Mouse (Mus musculus) lung, embryonic 14.5 days (tissue): ENCODE measurements around the gene Rnase1. TPM values are rescaled to one million over a fixed set of nuclear protein-coding genes. Genes with fewer than 3 reads are reported as not detected.
"Not testable (repeated sequence)": the region's sequence is repeated elsewhere in the genome, so short reads cannot be mapped to it uniquely, and the experiment has no call there.

Experiments
- ATAC-seq: fragments of 200-750 bp; cut with Nextera tagmentation; 2 replicates; pipeline ENCODE4 v1.8.0; 2017; ENCODE audit warnings: mild to moderate bottlenecking, moderate TSS enrichment, moderate library complexity; ENCODE audit not compliant: insufficient read depth
- DNase-seq: peaks from one replicate; pipeline ENCODE4 v3.0.0-alpha.2; 2015
- H3K27ac ChIP-seq: fragments of 300-500 bp; sonication (generic); 2 replicates; pipeline ENCODE4 v1.5.1; 2014; ENCODE audit warnings: low read depth, mild to moderate bottlenecking, moderate library complexity
- H3K27me3 ChIP-seq: fragments of 300-500 bp; sonication (generic); 2 replicates; pipeline ENCODE4 v1.6.1; 2014; ENCODE audit warnings: low read length, control low read depth; ENCODE audit not compliant: insufficient read depth
- H3K36me3 ChIP-seq: fragments of 300-500 bp; sonication (generic); 2 replicates; pipeline ENCODE4 v1.6.1; 2014; ENCODE audit warnings: control low read depth; ENCODE audit not compliant: insufficient read depth
- H3K4me1 ChIP-seq: fragments of 300-500 bp; sonication (generic); 2 replicates; pipeline ENCODE4 v1.6.1; 2014; ENCODE audit warnings: antibody characterized with exemption, control low read depth; ENCODE audit not compliant: insufficient read depth
- H3K4me2 ChIP-seq: fragments of 300-500 bp; sonication (generic); 2 replicates; pipeline ENCODE4 v1.6.1; 2014; ENCODE audit warnings: mild to moderate bottlenecking
- H3K4me3 ChIP-seq: fragments of 300-500 bp; sonication (generic); 2 replicates; pipeline ENCODE4 v1.5.1; 2014; ENCODE audit warnings: low read depth, low read length
- H3K9ac ChIP-seq: fragments of 300-500 bp; sonication (generic); 2 replicates; pipeline ENCODE4 v1.6.1; 2014
- H3K9me3 ChIP-seq: fragments of 300-500 bp; sonication (generic); 2 replicates; pipeline ENCODE4 v1.6.1; 2016; ENCODE audit warnings: low read depth, low read length, control low read depth
- CTCF ChIP-seq: IDR thresholded peaks from 2 replicates; pipeline ENCODE4 v1.5.1; 2016; ENCODE audit warnings: antibody characterized with exemption, low read depth
- WGBS: fragments of 180-500 bp; shearing (Covaris S2); extraction: QIAGEN DNeasy Blood & Tissue Kit; methylation state at CpG from one replicate; pipeline ENCODE4 v1.1.7; 2014; 5-methylcytosine and 5-hydroxymethylcytosine counted together
- polyA plus RNA-seq: library from polyadenylated mRNA; unstranded; fragments of >200 nt; fragmentation: Nextera tagmentation; extraction: Ambion mirVana; gene quantifications from 2 replicates; pipeline ENCODE4 v1.2.1, GENCODE M21; 2014

Gene Rnase1
- polyA plus RNA-seq, 1 experiment from 2014 or later: 0.50 TPM

DNA sequence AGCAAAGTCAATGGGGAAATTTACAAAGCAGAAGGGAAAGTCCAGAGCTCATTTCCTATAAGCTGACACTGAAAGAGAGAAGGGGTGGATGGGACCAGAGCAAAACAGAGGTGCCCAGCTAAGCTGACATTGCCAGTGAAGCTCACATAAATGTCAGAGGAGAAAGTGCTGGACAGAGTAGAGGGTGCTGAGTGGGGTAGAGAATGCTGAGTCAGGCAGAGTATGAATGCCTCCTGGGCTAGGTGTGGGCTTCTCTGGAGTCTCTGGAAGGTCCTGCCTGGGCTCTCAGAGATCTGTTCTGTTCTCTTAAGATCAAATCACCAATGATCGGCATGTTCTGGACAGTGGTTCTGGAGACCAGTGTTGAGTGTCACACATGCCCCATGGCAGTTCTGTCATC lies 18.9 kb upstream of the Rnase1 start:
- Histone ChIP-seq H3K4me3 (no peak overlapping the region), H3K36me3 (no peaks in the 10 kb centered on the region), H3K4me1 (no peaks in the 10 kb centered on the region), H3K4me2 (no peak overlapping the region), H3K9ac (no peak overlapping the region), H3K27ac (no peak overlapping the region), H3K27me3 (no peaks in the 10 kb centered on the region), H3K9me3 (no peaks in the 10 kb centered on the region)
- DNase-seq: no peak
- WGBS: 91% methylated on average over 1 of the region's 1 CpGs
- ATAC-seq: no peak
- no peak for TF ChIP-seq CTCF

- ATAC-seq, H3K4me1 ChIP-seq, H3K9ac ChIP-seq, H3K36me3 ChIP-seq, H3K9me3 ChIP-seq, H3K4me2 ChIP-seq, H3K4me3 ChIP-seq, H3K27ac ChIP-seq, H3K27me3 ChIP-seq: not testable (repeated sequence)
- DNase-seq: peak; percentile 9
- WGBS: 81% methylated on average over 6 of the region's 6 CpGs
Observed at GRCm38 (mm10) chr14:51163323-51163722, 16.7 kb upstream of the Rnase1 start.

DNA sequence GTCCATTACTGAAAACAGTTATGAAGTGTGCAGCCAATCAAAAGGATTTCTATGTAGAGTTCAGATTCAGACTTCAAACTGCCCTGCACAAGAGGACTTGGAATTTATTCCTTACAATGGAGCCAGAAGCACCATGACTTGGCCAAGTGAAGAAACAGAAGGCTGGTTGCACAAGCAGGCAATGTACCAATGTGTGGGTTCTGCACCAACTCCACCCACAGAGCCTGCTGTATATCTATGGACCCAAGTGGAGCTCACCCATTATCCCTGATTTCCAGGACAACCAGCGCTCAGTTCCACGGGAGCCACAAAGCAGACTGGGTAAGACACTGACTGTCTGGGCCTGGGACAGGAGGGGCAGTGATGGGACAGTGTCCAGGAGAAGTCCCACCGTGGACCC lies 15.4 kb upstream of the Rnase1 start, which contains the start of gene Rnase2b:
TSS of gene Rnase2b (plus strand) at position 285 of the 400 bp plus-strand sequence.
- H3K27ac ChIP-seq, H3K9me3 ChIP-seq, H3K9ac ChIP-seq, ATAC-seq, H3K4me1 ChIP-seq, H3K36me3 ChIP-seq, DNase-seq, H3K4me2 ChIP-seq, H3K4me3 ChIP-seq, H3K27me3 ChIP-seq: not testable (repeated sequence)
- WGBS: 89% methylated on average over 3 of the region's 3 CpGs

GRCm38 (mm10) chr14:51157072-51157471 lies 10.5 kb upstream of the Rnase1 start:
- no peak for TF ChIP-seq CTCF
- DNase-seq (no peak), ATAC-seq (no peak)
- H3K36me3 ChIP-seq: no peaks in the 10 kb centered on the region
- H3K27me3 ChIP-seq: no peaks in the 10 kb centered on the region
- no peak overlapping the region for H3K4me2 ChIP-seq
- WGBS: 87% methylated on average over 1 of the region's 1 CpGs
- H3K4me1 ChIP-seq: no peaks in the 10 kb centered on the region
- no peaks in the 10 kb centered on the region for H3K9me3 ChIP-seq
- H3K4me3 ChIP-seq: no peak overlapping the region
- H3K27ac ChIP-seq: no peak overlapping the region
- H3K9ac ChIP-seq: no peak overlapping the region

- H3K4me1 ChIP-seq: no peaks in the 10 kb centered on the region
- TF ChIP-seq CTCF: no peak
- H3K4me3 ChIP-seq: no peak overlapping the region
- no peaks in the 10 kb centered on the region for H3K36me3 ChIP-seq
- H3K9ac ChIP-seq: no peak overlapping the region
- no peaks in the 10 kb centered on the region for H3K9me3 ChIP-seq
- no peaks in the 10 kb centered on the region for H3K27me3 ChIP-seq
- ATAC-seq: no peak
- 51% methylated on average over 4 of the region's 4 CpGs for WGBS
- no peak for DNase-seq
- no peak overlapping the region for H3K27ac ChIP-seq
- H3K4me2 ChIP-seq: no peak overlapping the region
Observed at GRCm38 (mm10) chr14:51156736-51157068, 10.1 kb upstream of the Rnase1 start.

- Histone ChIP-seq H3K9ac (no peak overlapping the region), H3K4me2 (no peak overlapping the region), H3K36me3 (no peaks in the 10 kb centered on the region), H3K9me3 (no peaks in the 10 kb centered on the region), H3K4me1 (no peaks in the 10 kb centered on the region), H3K27ac (no peak overlapping the region), H3K27me3 (no peaks in the 10 kb centered on the region), H3K4me3 (no peak overlapping the region)
- 88% methylated on average over 5 of the region's 5 CpGs for WGBS
- DNase-seq: no peak
- TF ChIP-seq CTCF: no peak
- no peak for ATAC-seq
Observed at GRCm38 (mm10) chr14:51156056-51156735, 9.6 kb upstream of the Rnase1 start.

DNA sequence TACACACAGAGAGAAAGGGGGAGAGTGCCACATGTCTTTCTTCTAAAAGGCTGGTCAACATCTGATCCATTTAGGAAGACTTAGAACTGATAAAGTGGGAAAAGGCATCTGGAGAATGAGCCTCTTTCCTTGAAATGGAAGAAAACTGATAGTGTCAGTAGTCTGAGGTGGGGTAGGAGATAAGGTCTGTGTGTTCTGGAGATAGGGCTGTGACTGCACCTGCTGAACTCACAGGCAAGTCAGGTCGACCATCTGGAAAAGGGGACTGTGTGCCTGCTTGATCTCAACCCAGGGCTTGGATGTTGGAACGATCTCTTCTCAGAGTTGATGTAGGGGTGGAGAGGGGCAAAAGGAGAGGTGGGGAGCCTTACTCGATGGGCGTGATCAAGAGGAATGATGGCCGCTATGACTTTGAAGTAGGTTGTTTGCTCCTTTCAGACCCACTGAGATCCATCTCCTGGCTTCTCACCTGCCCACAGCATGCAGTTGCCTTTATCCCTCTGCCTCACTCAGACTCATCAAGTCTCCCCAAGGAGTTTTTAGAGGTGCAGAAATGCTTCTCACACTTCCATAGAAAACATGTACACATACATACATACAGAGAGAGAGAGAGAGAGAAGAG lies 5.8 kb upstream of the Rnase1 start:
- Histone ChIP-seq H3K9me3 (no peaks in the 10 kb centered on the region), H3K27ac (no peak overlapping the region), H3K4me2 (no peak overlapping the region), H3K36me3 (no peaks in the 10 kb centered on the region), H3K9ac (no peak overlapping the region), H3K4me3 (no peak overlapping the region), H3K4me1 (no peaks in the 10 kb centered on the region), H3K27me3 (no peaks in the 10 kb centered on the region)
- TF ChIP-seq CTCF: no peak
- ATAC-seq (no peak), DNase-seq (no peak)
- 30% methylated on average over 5 of the region's 5 CpGs for WGBS
